Mouse (Mus musculus): Measurements from ENCODE around the gene Postn. TPM values are rescaled to one million over a fixed set of nuclear protein-coding genes. Genes with fewer than 3 reads are reported as not detected.

Gene Postn
- total and polyA plus RNA-seq, 2 experiments from 2014 or later: 330 to 435 TPM

- no peak for TF ChIP-seq CTCF (IDR thresholded peaks at IDR 0.05; ENCODE audit: low read depth)
- no peak for TF ChIP-seq EP300 (IDR thresholded peaks at IDR 0.05; ENCODE audit: low read depth)
Measured at GRCm38 (mm10) chr3:54379981-54380380, 19.1 kb downstream of the Postn start.

GRCm38 (mm10) chr3:54399321-54399720 lies 38.4 kb downstream of the Postn start:
- Histone ChIP-seq H3K36me3 (replicated peaks; ENCODE audit: control insufficient read depth, insufficient read depth, low read length) (no peaks in the 10 kb centered on the region), H3K27ac (ENCODE audit: low read depth) (peak overlapping the region; percentile 30; the same call in 1 of the 2 replicates), H3K4me2 (ENCODE audit: low read depth, low read length) (no peak overlapping the region), H3K4me1 (ENCODE audit: control insufficient read depth, insufficient read depth) (peaks cover 17% of the 10 kb centered on the region), H3K9ac (replicated peaks; ENCODE audit: low read depth, low read length) (no peak overlapping the region), H3K9me3 (replicated peaks; ENCODE audit: control insufficient read depth, low read length) (no peaks in the 10 kb centered on the region), H3K4me3 (ENCODE audit: low read depth, low read length) (no peak overlapping the region), H3K27me3 (ENCODE audit: control insufficient read depth, insufficient read depth, low read length) (no peaks in the 10 kb centered on the region)
- ATAC-seq (ENCODE audit: insufficient read depth, low read depth) (no peak), DNase-seq (ENCODE audit: low spot score) (no peak)
- TF ChIP-seq EP300 (IDR thresholded peaks at IDR 0.05; ENCODE audit: low read depth): no peak
- TF ChIP-seq CTCF (IDR thresholded peaks at IDR 0.05; ENCODE audit: low read depth): no peak
- WGBS: 31% methylated on average over 2 of the region's 2 CpGs

More at GRCm38 (mm10) chr3:54379981-54380380, 19.1 kb downstream of the Postn start:
- Histone ChIP-seq H3K4me1 (ENCODE audit: control insufficient read depth, insufficient read depth) (no peaks in the 10 kb centered on the region), H3K27me3 (ENCODE audit: control insufficient read depth, insufficient read depth, low read length) (no peaks in the 10 kb centered on the region), H3K9me3 (replicated peaks; ENCODE audit: control insufficient read depth, low read length) (no peaks in the 10 kb centered on the region), H3K36me3 (replicated peaks; ENCODE audit: control insufficient read depth, insufficient read depth, low read length) (peaks cover 5% of the 10 kb centered on the region; the same call in 1 of the 2 replicates), H3K4me3 (ENCODE audit: low read depth, low read length) (no peak overlapping the region), H3K9ac (replicated peaks; ENCODE audit: low read depth, low read length) (no peak overlapping the region), H3K4me2 (ENCODE audit: low read depth, low read length) (no peak overlapping the region), H3K27ac (ENCODE audit: low read depth) (no peak overlapping the region)
- no peak for ATAC-seq (ENCODE audit: insufficient read depth, low read depth)
- WGBS: 59% methylated on average over 4 of the region's 4 CpGs
- no peak for DNase-seq (ENCODE audit: low spot score)

GRCm38 (mm10) chr3:54399911-54400310 lies 39.0 kb downstream of the Postn start:
- no peak overlapping the region for H3K4me3 ChIP-seq (ENCODE audit: low read depth, low read length)
- H3K27ac ChIP-seq (ENCODE audit: low read depth): peak overlapping the region; percentile 47
- no peaks in the 10 kb centered on the region for H3K9me3 ChIP-seq (replicated peaks; ENCODE audit: control insufficient read depth, low read length)
- H3K9ac ChIP-seq (replicated peaks; ENCODE audit: low read depth, low read length): no peak overlapping the region
- no peak overlapping the region for H3K4me2 ChIP-seq (ENCODE audit: low read depth, low read length)
- H3K36me3 ChIP-seq (replicated peaks; ENCODE audit: control insufficient read depth, insufficient read depth, low read length): no peaks in the 10 kb centered on the region
- H3K4me1 ChIP-seq (ENCODE audit: control insufficient read depth, insufficient read depth): peaks cover 17% of the 10 kb centered on the region
- 56% methylated on average over 2 of the region's 2 CpGs for WGBS
- ATAC-seq (ENCODE audit: insufficient read depth, low read depth) (no peak), DNase-seq (ENCODE audit: low spot score) (no peak)
- TF ChIP-seq EP300 (IDR thresholded peaks at IDR 0.05; ENCODE audit: low read depth) (no peak), CTCF (IDR thresholded peaks at IDR 0.05; ENCODE audit: low read depth) (no peak)
- H3K27me3 ChIP-seq (ENCODE audit: control insufficient read depth, insufficient read depth, low read length): no peaks in the 10 kb centered on the region

GRCm38 (mm10) chr3:54400617-54401016 lies 39.7 kb downstream of the Postn start:
- WGBS: 26% methylated on average over 1 of the region's 1 CpGs
- TF ChIP-seq EP300 (IDR thresholded peaks at IDR 0.05; ENCODE audit: low read depth): no peak
- no peak for TF ChIP-seq CTCF (IDR thresholded peaks at IDR 0.05; ENCODE audit: low read depth)
- Histone ChIP-seq H3K9me3 (replicated peaks; ENCODE audit: control insufficient read depth, low read length) (no peaks in the 10 kb centered on the region), H3K4me2 (ENCODE audit: low read depth, low read length) (no peak overlapping the region), H3K36me3 (replicated peaks; ENCODE audit: control insufficient read depth, insufficient read depth, low read length) (no peaks in the 10 kb centered on the region), H3K27me3 (ENCODE audit: control insufficient read depth, insufficient read depth, low read length) (no peaks in the 10 kb centered on the region), H3K27ac (ENCODE audit: low read depth) (peak overlapping the region; percentile 47; the same call in 1 of the 2 replicates), H3K4me3 (ENCODE audit: low read depth, low read length) (no peak overlapping the region), H3K4me1 (ENCODE audit: control insufficient read depth, insufficient read depth) (peaks cover 17% of the 10 kb centered on the region), H3K9ac (replicated peaks; ENCODE audit: low read depth, low read length) (no peak overlapping the region)
- peak; percentile 10 for DNase-seq (ENCODE audit: low spot score)
- peak; percentile 83 for ATAC-seq (ENCODE audit: insufficient read depth, low read depth)

- H3K36me3 ChIP-seq (replicated peaks; ENCODE audit: control insufficient read depth, insufficient read depth, low read length): no peaks in the 10 kb centered on the region
- H3K4me1 ChIP-seq (ENCODE audit: control insufficient read depth, insufficient read depth): peaks cover 17% of the 10 kb centered on the region
- 74% methylated on average over 5 of the region's 5 CpGs for WGBS
- no peaks in the 10 kb centered on the region for H3K9me3 ChIP-seq (replicated peaks; ENCODE audit: control insufficient read depth, low read length)
- no peak overlapping the region for H3K9ac ChIP-seq (replicated peaks; ENCODE audit: low read depth, low read length)
- no peak overlapping the region for H3K27ac ChIP-seq (ENCODE audit: low read depth)
- H3K4me2 ChIP-seq (ENCODE audit: low read depth, low read length): no peak overlapping the region
- no peaks in the 10 kb centered on the region for H3K27me3 ChIP-seq (ENCODE audit: control insufficient read depth, insufficient read depth, low read length)
- ATAC-seq (ENCODE audit: insufficient read depth, low read depth) (no peak), DNase-seq (ENCODE audit: low spot score) (no peak)
- H3K4me3 ChIP-seq (ENCODE audit: low read depth, low read length): no peak overlapping the region
- TF ChIP-seq CTCF (IDR thresholded peaks at IDR 0.05; ENCODE audit: low read depth): no peak
- no peak for TF ChIP-seq EP300 (IDR thresholded peaks at IDR 0.05; ENCODE audit: low read depth)
Measured at GRCm38 (mm10) chr3:54401706-54402105, 40.8 kb downstream of the Postn start.

GRCm38 (mm10) chr3:54403791-54404190 lies 42.9 kb downstream of the Postn start:
- ATAC-seq (ENCODE audit: insufficient read depth, low read depth) (no peak), DNase-seq (ENCODE audit: low spot score) (no peak)
- H3K36me3 ChIP-seq (replicated peaks; ENCODE audit: control insufficient read depth, insufficient read depth, low read length): no peaks in the 10 kb centered on the region
- H3K4me2 ChIP-seq (ENCODE audit: low read depth, low read length): no peak overlapping the region
- H3K9me3 ChIP-seq (replicated peaks; ENCODE audit: control insufficient read depth, low read length): no peaks in the 10 kb centered on the region
- TF ChIP-seq EP300 (IDR thresholded peaks at IDR 0.05; ENCODE audit: low read depth): no peak
- TF ChIP-seq CTCF (IDR thresholded peaks at IDR 0.05; ENCODE audit: low read depth): no peak
- H3K4me1 ChIP-seq (ENCODE audit: control insufficient read depth, insufficient read depth): peaks cover 17% of the 10 kb centered on the region
- no peaks in the 10 kb centered on the region for H3K27me3 ChIP-seq (ENCODE audit: control insufficient read depth, insufficient read depth, low read length)
- H3K4me3 ChIP-seq (ENCODE audit: low read depth, low read length): no peak overlapping the region
- 63% methylated on average over 3 of the region's 3 CpGs for WGBS
- no peak overlapping the region for H3K9ac ChIP-seq (replicated peaks; ENCODE audit: low read depth, low read length)
- H3K27ac ChIP-seq (ENCODE audit: low read depth): no peak overlapping the region
